Mouse (Mus musculus): Measurements from ENCODE around the gene Tmem209. TPM values are rescaled to one million over a fixed set of nuclear protein-coding genes. Genes with fewer than 3 reads are reported as not detected.

Tmem209 gene
- total and polyA plus RNA-seq, 3 experiments: 26.1 to 93.4 (median 35.9) TPM

DNA sequence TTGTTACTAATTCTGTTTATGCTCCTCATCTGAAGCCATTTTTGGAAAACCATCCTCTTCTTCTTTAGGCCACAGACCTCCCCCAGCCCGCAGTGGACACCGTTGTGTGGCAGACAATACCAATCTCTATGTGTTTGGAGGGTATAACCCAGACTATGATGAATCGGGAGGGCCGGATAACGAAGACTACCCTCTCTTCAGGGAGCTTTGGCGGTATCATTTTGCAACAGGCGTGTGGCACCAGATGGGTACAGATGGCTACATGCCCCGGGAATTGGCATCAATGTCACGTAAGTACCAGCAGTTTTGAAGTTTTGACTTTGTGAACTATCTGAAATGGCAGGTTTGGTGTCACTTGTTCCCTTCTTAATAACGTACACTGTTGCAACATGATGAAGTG is 70.0 kb downstream of the Tmem209 start:
- no peak for DNase-seq (ENCODE audit: low read depth, low spot score)
- Histone ChIP-seq H3K36me3 (ENCODE audit: control insufficient read depth in 1 of 2, insufficient read depth in 2 of 2, low read length in 2 of 2) (peaks cover 0 to 2% of the 10 kb centered on the region in 2 experiments; a peak in 2 of 4 replicates), H3K4me3 (ENCODE audit: control insufficient read depth in 1 of 2, insufficient read depth in 1 of 2, low read depth in 2 of 2, low read length in 2 of 2) (no peak overlapping the region)

GRCm38 (mm10) chr6:30437054-30437453 is 72.5 kb downstream of the Tmem209 start:
- no peaks in the 10 kb centered on the region for H3K27me3 ChIP-seq (ENCODE audit: control insufficient read depth in 1 of 2, insufficient read depth in 2 of 2, low read length in 2 of 2)
- H3K9ac ChIP-seq (ENCODE audit: control insufficient read depth, low read depth, low read length, poor library complexity, severe bottlenecking): no peak overlapping the region
- no peak for TF ChIP-seq CTCF (IDR thresholded peaks at IDR 0.05 in 2 of 3, conservative IDR thresholded peaks at IDR 0.05 in 1 of 3; ENCODE audit: control insufficient read depth in 1 of 3, insufficient read depth in 1 of 3, low read depth in 2 of 3, low read length in 3 of 3, poor library complexity in 1 of 3, severe bottlenecking in 1 of 3)
- no peak for TF ChIP-seq CHD2 (IDR thresholded peaks at IDR 0.05; ENCODE audit: low read length)
- TF ChIP-seq MAFK (IDR thresholded peaks at IDR 0.05; ENCODE audit: borderline replicate concordance, low read depth, low read length): no peak
- no peak for TF ChIP-seq GATA1 (IDR thresholded peaks at IDR 0.05; ENCODE audit: low read depth, low read length)
- no peak for TF ChIP-seq SIN3A (IDR thresholded peaks at IDR 0.05; ENCODE audit: low read length)
- TF ChIP-seq MXI1 (IDR thresholded peaks at IDR 0.05; ENCODE audit: low read depth, low read length): no peak
- no peak for TF ChIP-seq USF1 (IDR thresholded peaks at IDR 0.05; ENCODE audit: low read depth, low read length)
- no peak for TF ChIP-seq ELF1 (IDR thresholded peaks at IDR 0.05; ENCODE audit: low read depth, low read length)
- TF ChIP-seq RAD21 (IDR thresholded peaks at IDR 0.05; ENCODE audit: low read depth, low read length): no peak
- TF ChIP-seq RCOR1 (IDR thresholded peaks at IDR 0.05; ENCODE audit: low read depth, low read length): no peak
- TF ChIP-seq MEF2A (IDR thresholded peaks at IDR 0.05; ENCODE audit: extremely low read depth, insufficient replicate concordance, low read depth, low read length, poor library complexity, severe bottlenecking): no peak
- TF ChIP-seq CHD1 (IDR thresholded peaks at IDR 0.05; ENCODE audit: low read depth, low read length): no peak
- no peak for TF ChIP-seq EP300 (IDR thresholded peaks at IDR 0.05; ENCODE audit: low read depth in 1 of 2, low read length in 2 of 2)
- TF ChIP-seq POLR2AphosphoS2 (IDR thresholded peaks at IDR 0.05; ENCODE audit: low read length): no peak
- no peak for TF ChIP-seq UBTF (IDR thresholded peaks at IDR 0.05; ENCODE audit: borderline replicate concordance, insufficient read depth, low read depth, low read length)
- no peak for TF ChIP-seq MAX (IDR thresholded peaks at IDR 0.05; ENCODE audit: low read length)
- TF ChIP-seq E2F4 (IDR thresholded peaks at IDR 0.05; ENCODE audit: borderline replicate concordance, low read depth, low read length): no peak
- TF ChIP-seq POLR2A (IDR thresholded peaks at IDR 0.05; ENCODE audit: control insufficient read depth in 1 of 2, insufficient read depth in 1 of 2, low read depth in 1 of 2, low read length in 2 of 2, poor library complexity in 1 of 2): no peak
- H3K79me2 ChIP-seq (ENCODE audit: control insufficient read depth, insufficient read depth, low read length, poor library complexity): no peaks in the 10 kb centered on the region; the same call in 1 of the 2 replicates
- H3K4me3 ChIP-seq (ENCODE audit: control insufficient read depth in 1 of 2, insufficient read depth in 1 of 2, low read depth in 2 of 2, low read length in 2 of 2): no peak overlapping the region
- H3K27ac ChIP-seq (ENCODE audit: control insufficient read depth, low read depth, low read length): no peak overlapping the region
- H3K36me3 ChIP-seq (ENCODE audit: control insufficient read depth in 1 of 2, insufficient read depth in 2 of 2, low read length in 2 of 2): no peaks in the 10 kb centered on the region; a peak in 1 of 4 replicates
- no peak for DNase-seq (ENCODE audit: low read depth, low spot score)
- H3K4me1 ChIP-seq (ENCODE audit: control insufficient read depth in 1 of 2, insufficient read depth in 2 of 2, low read length in 2 of 2): no peaks in the 10 kb centered on the region; a peak in 1 of 4 replicates
- H3K9me3 ChIP-seq (replicated peaks; ENCODE audit: insufficient read depth, low read length): no peaks in the 10 kb centered on the region

More for the DNA sequence above, 70.0 kb downstream of the Tmem209 start:
- no peak for TF ChIP-seq USF1 (IDR thresholded peaks at IDR 0.05; ENCODE audit: low read depth, low read length)
- TF ChIP-seq MYC (IDR thresholded peaks at IDR 0.05; ENCODE audit: low read depth, low read length): no peak
- TF ChIP-seq CTCF (IDR thresholded peaks at IDR 0.05 in 2 of 3, conservative IDR thresholded peaks at IDR 0.05 in 1 of 3; ENCODE audit: control insufficient read depth in 1 of 3, insufficient read depth in 1 of 3, low read depth in 2 of 3, low read length in 3 of 3, poor library complexity in 1 of 3, severe bottlenecking in 1 of 3): no peak
- no peak for TF ChIP-seq POLR2AphosphoS5 (IDR thresholded peaks at IDR 0.05; ENCODE audit: borderline replicate concordance, low read depth, low read length)
- no peak for TF ChIP-seq KAT2A (conservative IDR thresholded peaks at IDR 0.05; ENCODE audit: low read depth, low read length)
- TF ChIP-seq MAZ (IDR thresholded peaks at IDR 0.05; ENCODE audit: low read depth, low read length): no peak
- no peak for TF ChIP-seq POLR2AphosphoS2 (IDR thresholded peaks at IDR 0.05; ENCODE audit: low read length)
- TF ChIP-seq MXI1 (IDR thresholded peaks at IDR 0.05; ENCODE audit: low read depth, low read length): no peak
- TF ChIP-seq GABPA (IDR thresholded peaks at IDR 0.05; ENCODE audit: low read depth, low read length): no peak
- no peak for TF ChIP-seq UBTF (IDR thresholded peaks at IDR 0.05; ENCODE audit: borderline replicate concordance, insufficient read depth, low read depth, low read length)
- TF ChIP-seq RAD21 (IDR thresholded peaks at IDR 0.05; ENCODE audit: low read depth, low read length): no peak
- no peak for TF ChIP-seq TAL1 (IDR thresholded peaks at IDR 0.05; ENCODE audit: low read length)
- no peak for TF ChIP-seq ZMIZ1 (IDR thresholded peaks at IDR 0.05; ENCODE audit: low read depth, low read length)
- no peak for TF ChIP-seq GATA1 (IDR thresholded peaks at IDR 0.05; ENCODE audit: low read depth, low read length)
- TF ChIP-seq E2F4 (IDR thresholded peaks at IDR 0.05; ENCODE audit: borderline replicate concordance, low read depth, low read length): no peak
- Histone ChIP-seq H3K9ac (ENCODE audit: control insufficient read depth, low read depth, low read length, poor library complexity, severe bottlenecking) (no peak overlapping the region), H3K27ac (ENCODE audit: control insufficient read depth, low read depth, low read length) (no peak overlapping the region), H3K79me2 (ENCODE audit: control insufficient read depth, insufficient read depth, low read length, poor library complexity) (no peaks in the 10 kb centered on the region), H3K9me3 (replicated peaks; ENCODE audit: insufficient read depth, low read length) (no peaks in the 10 kb centered on the region), H3K27me3 (ENCODE audit: control insufficient read depth in 1 of 2, insufficient read depth in 2 of 2, low read length in 2 of 2) (no peaks in the 10 kb centered on the region), H3K4me1 (ENCODE audit: control insufficient read depth in 1 of 2, insufficient read depth in 2 of 2, low read length in 2 of 2) (no peaks in the 10 kb centered on the region; a peak in 1 of 4 replicates)
